Mouse (Mus musculus) cerebellum, adult 11 months (tissue): ENCODE data around the gene Gm17542.
"Not testable (repeated sequence)": the region's sequence is repeated elsewhere in the genome, so short reads cannot be mapped to it uniquely, and the experiment has no call there.

ENCODE experiments used
- DNase-seq: peaks from one replicate; pipeline ENCODE4 v3.0.0; 2022

Gm17542 gene

DNA sequence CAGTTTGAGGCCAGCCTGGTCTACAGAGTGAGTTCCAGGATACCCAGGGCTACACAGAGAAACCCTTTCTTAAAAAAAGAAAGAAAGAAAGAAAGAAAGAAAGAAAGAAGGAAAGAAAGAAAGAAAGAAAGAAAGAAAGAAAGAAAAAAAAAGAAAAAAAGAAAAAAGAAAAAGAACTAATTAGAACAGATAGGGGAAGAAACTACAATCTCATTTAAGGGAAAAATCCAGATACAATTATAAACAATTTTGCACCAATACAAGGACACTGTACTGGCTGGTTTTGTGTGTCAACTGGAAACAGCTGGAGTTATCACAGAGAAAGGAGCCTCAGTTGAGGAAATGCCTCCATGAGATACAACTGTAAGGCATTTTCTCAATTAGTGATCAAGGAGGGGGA, at the start of gene Gm17542:
Gm17542 (minus strand) TSS at position 101 of the 400 bp plus-strand sequence.
- not testable (repeated sequence) for DNase-seq

DNA sequence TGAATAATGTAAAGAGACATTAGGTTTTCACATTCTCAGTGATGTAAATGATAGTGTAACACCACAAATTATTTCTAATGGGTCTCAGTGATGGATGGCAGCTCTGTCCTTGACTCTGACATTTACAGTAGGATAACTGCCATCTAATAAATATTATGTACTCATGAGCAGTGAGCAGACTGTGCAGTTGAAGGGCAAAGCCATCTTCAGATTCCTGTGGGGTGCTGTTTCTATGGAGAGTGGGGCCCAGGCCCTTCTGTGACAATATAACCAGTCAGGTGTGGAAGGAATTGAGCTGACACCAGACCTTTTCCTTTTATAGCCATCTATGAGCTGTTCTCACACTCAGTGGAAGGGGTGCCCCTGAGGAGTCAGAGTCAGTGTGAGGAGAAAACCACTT, 21.8 kb upstream of the Gm17542 start:
- no peak for DNase-seq

DNA sequence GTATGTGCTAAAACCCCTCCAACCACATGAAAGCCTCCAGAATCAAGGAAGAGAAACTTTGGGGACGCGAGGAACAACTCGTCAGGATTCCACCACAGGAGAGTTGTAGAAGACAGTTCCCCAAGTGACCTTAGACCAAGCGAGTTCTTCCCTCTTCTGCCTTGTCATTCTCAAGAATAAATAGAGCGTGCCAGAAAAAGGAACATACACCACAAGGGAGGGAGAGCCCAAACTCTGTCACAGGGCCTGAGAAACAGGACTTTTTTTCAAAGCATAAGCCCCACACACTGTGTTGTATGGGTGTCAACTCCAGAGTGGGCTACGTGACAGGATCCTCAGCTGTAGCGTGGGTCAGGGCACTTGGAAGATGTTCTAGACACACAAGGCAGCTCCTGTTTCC, 20.1 kb upstream of the Gm17542 start:
- no peak for DNase-seq

DNA sequence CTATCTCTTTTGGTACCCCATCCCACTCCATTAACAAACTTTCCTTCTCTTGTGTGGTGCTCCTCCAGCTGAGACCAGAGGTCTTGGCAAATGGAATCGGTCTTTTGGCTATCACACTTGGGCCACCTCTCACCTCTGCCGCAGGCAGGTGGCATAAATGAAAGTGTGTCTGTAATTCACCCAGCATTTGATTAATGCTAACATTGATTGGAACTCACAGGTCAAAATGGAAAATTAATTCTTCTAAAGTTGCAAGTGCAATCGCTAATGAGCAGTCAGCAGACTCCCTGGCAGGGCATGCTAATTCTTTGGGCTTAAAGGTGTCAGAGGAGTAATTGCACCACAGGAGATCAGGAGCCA, 3.2 kb downstream of the Gm17542 start:
- no peak for DNase-seq

DNA sequence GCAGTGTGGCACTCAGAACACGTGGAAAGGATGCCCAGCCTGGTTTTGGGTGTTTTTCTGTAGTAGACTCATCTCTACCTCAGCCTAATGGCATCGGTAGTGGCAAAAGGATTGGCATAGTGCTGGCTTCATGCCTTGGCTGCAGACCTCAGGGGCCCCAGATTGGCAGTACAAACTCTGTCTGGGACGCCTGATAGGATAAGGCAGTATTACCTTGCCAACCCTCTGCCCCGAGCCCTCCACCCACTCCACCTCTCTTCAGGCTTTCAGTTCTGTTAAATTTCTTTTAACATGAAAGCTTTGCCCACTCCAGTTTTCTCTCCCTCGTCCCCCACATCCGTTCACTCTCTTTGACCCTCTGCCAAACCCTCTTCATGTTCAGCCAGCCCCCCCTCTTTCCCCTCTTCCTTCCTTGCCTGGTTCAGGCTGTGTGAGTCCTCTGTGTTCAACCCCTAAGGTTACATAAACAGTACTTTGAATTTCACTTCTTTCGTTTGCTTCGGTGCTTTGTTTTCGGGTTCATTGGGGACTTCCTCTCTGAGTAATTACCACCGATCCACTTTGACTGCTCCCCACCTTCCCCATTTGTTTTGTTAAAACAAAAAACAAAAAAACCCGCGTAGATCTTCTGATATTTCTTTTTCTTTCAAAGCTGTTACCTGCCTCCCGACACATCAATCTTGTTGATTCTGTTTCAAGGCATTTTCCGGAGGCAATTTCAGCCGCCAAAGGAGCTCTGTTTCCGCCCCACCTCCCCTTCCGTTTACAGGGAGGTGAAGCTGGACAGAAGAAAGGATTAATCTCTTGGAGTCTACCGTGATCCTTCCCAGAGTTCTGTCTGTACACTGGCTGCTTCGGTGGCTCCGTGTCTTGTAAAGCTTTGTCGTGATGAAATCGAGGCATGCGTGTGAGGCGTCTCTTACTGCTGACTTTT, 3.9 kb downstream of the Gm17542 start:
- DNase-seq: no peak

DNA sequence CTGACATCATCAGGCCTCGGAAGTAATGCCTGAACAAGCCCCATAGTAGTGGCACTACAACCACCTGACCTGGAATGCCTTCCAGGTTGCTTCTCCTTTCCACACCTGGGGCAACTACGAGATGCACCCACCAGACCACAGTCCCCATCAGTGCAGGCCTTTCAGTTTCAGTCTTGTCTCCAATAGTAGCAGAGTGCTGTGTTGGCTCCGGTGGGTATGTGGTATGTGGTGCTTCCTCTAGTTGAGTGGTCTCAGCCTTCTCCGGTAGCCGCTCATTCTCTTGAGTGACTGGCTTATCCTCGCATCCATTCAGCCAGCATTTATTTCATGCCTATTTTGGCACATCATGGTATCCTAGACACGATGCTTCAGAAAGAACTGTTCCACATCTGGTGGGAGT, 4.8 kb downstream of the Gm17542 start:
- DNase-seq: no peak

DNA sequence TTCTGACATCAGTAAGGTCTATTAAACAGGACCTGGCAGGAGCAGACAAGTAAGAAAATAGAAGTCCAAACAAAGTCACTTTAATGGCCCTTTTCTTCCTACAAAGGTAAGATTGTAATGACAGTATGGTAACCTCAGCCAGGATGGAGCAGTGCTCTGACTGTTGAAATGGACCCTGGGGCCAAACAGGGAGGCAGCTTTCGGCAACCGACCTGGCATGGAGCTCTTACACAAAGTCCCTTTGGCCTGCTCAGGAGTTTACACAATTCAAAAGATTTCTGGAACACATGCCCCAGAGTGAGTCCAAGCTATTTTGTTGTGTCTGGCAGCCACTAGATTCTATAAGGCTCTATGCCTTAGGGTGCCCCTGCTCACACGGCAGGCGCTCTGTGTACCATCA, 9.0 kb downstream of the Gm17542 start:
- DNase-seq: no peak

DNA sequence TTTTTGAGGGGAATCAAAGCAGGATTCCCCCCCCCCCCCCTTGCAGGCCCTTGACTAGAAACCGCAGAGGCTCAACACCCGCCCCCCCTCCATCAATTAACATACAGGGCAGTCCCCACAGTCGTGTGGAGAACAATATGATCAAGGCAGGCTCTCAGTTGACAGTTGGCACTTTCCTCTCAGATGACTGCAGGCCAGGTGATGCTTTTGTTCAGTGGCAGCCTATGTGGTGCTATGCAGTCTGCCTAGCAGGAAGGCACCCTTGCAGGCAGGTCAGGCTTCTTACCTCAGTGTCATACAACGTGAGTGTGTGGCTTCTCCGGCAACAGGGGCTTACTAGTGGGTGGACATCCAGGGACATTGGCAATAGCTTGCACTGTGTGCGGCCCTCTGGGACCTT, 17.4 kb downstream of the Gm17542 start:
- no peak for DNase-seq

DNA sequence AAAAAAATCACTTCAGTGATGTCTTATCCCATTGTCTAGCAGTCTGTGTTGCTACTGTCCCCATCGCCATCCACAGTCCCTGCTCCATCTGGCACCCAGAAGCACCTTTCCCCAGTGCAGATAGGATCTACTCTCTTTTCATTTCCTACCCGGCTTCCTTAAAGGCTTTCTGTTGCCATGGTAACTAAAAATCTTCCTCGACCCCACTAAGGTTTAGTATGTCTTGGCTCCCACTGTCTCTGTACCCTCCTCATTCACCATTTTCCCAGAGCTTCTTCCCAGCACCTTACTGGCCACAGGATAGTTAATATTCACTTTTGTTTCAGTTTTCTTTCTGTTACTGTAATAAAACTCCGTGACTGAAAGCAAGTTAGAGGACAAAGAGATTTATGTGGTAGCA, 17.9 kb downstream of the Gm17542 start:
- no peak for DNase-seq

DNA sequence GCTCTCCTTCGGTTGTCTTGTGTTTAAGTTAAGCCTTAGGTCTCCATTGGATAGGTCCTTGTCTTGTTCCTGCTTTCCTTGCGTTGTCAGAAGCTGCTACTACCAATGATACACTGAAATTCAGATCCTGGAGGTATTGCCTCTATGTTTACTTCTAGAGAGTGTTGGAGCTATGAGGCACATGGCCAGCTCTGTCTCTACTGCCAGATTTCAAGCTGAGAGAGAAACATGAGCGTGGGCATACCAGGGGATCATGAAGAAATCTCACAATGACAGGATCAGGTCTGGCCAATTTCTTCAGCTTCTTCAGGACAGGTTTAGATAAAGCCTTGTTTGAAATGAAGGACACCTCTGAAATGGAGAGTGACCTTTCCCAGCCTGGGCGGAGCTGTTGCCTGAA, 19.1 kb downstream of the Gm17542 start:
- no peak for DNase-seq

DNA sequence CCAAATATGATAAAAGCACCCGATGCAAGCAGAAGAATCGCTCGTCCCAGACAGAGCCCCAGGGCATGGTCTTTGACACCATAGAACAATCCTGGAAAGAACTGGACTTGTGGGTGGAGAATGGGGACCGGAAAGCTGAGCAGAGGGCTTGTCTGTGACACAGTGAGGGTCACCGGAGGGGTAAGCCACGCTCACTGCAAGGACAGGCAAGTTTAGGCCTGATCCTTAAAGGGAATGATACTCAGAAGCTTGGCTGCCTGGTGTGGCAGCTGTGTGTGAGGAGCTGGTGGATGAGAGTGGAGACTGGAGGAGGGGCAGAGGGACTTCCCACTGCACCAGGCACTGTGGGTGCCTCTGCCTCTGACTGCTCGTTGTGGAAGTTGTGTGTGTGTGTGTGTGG, 27.0 kb downstream of the Gm17542 start:
- no peak for DNase-seq

DNA sequence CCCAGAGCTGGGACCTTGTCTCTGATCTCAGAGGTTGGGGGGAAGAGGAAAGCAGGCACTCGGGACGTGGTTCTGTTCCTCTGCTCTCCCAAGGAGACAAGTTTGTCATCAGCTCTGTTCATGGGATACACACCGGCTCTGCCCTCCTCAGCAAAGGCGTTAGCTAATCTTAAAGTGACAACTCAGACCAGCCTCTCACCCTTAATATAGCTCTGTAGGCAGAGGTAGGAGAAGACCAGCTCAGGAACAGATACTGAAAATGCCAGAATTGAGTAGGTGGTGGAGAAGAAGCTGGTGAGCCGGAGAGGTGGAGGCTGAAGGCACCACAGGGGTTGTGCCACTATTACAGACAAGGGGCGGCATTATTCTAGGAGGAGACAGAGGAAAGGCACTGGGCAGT, 38.7 kb downstream of the Gm17542 start:
- DNase-seq: no peak

DNA sequence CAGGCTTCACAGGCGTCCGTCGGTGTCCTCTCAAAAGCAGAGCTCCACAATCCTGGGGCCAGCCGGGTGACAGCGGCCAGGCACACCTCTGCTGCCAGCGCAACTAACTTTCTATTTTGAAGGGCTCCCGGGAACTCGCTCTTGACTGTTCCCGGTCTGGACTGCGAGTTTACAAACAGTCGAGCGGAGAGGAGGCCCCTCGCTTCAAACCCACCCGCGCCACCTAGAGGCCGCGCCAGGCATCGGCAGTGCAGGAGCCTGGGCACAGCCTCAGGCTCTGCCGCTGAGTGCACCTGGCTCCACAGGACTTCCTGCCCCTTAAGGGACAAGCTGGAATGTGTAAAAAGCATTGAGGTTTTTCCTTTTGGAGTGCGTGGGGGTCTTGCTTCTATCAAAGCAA, 42.5 kb downstream of the Gm17542 start, which contains the start of gene Edar:
Edar (minus strand) TSS at position 122 of the 400 bp plus-strand sequence.
- DNase-seq: peak; percentile 43

DNA sequence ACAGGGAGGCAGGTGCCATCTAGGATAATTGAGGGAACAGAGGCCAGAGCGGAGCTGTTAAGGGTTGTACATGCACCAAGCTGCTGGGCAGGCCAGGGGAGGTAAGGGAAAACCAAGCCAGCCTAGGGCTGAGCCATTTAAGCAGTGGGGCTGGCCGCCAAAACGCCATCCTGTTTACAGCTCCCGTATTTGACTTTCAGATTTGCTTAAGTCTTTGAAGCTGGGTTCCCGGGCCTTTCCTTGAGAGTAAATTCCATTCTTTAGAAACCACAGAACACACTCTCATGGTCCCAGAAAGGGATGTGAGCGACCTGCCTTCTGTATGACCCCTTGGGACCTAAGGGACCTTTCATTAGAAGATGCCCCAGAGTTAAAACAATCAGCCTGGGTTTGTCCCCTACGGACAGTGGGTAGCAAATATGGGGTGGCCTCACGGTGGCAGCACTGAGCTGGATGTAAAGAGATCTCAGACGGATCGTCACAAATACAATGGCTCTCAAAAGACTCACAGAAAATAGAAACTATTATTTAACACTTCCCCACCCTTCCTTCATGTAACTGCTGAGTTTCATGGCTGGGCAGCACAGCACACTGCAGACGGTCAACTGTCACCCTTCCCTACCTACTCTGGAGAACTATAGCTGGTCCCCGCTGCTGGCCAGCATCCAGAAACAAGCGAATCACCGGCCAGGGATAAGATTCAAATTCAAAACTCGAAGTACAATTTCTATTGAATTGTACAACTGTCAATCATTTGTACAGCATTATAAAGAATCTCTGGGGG, 44.5 kb downstream of the Gm17542 start:
- peak; percentile 42 for DNase-seq

DNA sequence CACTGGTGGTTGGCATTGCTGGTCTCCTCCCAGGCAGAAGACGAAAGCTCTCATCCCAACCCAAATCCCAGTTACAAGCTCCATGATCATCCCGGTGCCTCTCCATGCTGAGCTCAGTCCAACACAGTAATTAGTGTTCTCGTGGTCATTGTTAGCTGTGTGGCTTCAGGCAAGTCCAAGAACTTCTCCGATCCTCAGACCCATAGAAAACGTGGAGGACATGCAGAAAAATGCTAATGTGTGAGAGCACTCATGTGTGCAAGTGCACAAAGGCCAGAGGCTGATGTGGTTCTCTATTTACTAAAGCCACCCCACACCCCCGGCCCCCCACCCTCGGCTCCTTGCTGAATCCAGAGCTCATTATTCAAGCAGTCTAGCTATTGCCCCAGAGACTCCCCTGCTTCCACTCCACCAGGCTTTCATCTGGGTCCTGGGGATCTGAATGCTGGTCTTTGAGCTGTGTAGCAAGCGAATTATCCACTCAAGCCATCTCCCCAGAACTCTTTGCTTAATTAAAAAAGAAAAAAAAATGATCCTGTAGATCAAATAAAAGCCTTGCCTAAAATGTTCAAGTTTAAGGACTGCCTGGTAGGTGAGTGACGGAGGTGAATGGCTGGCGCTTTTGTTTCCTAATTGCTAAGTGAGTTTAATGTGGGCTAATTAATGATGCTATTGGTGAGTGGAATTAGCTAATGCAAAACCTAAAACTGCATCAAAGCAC, 45.3 kb downstream of the Gm17542 start:
- DNase-seq: no peak

DNA sequence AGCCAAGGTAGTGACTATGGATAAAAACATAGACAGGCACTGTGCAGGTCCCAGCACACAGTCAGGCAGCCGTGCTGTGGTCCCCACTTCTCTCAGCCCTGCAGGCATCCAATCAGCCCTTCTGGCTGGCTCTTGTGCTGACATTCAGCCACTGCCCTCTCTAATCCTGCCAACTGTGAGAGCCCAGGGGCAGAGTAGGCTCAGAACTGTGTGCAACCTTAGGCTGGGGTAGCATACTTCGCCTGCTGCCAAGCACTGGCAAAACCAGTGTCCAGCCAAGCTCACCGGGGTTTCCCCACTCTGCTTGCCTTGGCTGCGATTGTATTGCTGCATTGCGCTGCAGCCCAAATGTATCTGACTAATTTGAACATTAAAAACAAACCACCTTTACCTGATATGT, 54.1 kb downstream of the Gm17542 start:
- no peak for DNase-seq
